In genomic region chr11:76577588-76578257, GRCm38 (mm10) we compare ENCODE assay signal across 9 mouse cellular contexts. TPM values are rescaled to one million over a fixed set of nuclear protein-coding genes. Genes with fewer than 3 reads are reported as not detected.
DNase-seq lines count a peak whose midpoint lies in the region.
"Had no signal": no experiment of that assay in that cellular context is flagged by ENCODE, and none has a peak within 500 bp of the region (broad histone marks: within the 10 kb centered on the region; RNA-seq: fewer than 3 reads in every experiment).

No protein-coding gene starts in this region.

- peaks cover 14% of the 10 kb centered on the region for H3K4me1 ChIP-seq in midbrain, embryonic 10.5 days
- H3K4me1 ChIP-seq: stomach, embryonic 15.5 days had no signal

- DNase-seq in WW6 (ENCODE audit: low read depth, low spot score) = peak; percentile 78
- peak; percentile 97 to 98 for DNase-seq in cerebellum, postnatal 10 days
- DNase-seq in frontal cortex, postnatal 25 days (ENCODE audit: low spot score in 2 of 2) = peak; percentile 92
- DNase-seq in induced T-regulatory cell, adult 2 months (ENCODE audit: low read depth) = peak; percentile 89
- DNase-seq in left cerebral cortex, adult 8-10 months (ENCODE audit: low spot score in 2 of 2) = peak; percentile 69 to 95
- DNase-seq in midbrain, embryonic 10.5 days (ENCODE audit: low spot score) = peak; percentile 88
- DNase-seq in right cerebral cortex, postnatal 25 days = peak; percentile 86
- DNase-seq in urinary bladder, postnatal 4 days (ENCODE audit: low spot score in 2 of 2) = peak; percentile 74 to 91

- H3K9me3 ChIP-seq in midbrain, embryonic 10.5 days (replicated peaks) = no peaks in the 10 kb centered on the region
- H3K9me3 ChIP-seq: stomach, embryonic 15.5 days had no signal

- peaks cover 15% of the 10 kb centered on the region for H3K27me3 ChIP-seq in midbrain, embryonic 10.5 days (ENCODE audit: low read depth, poor library complexity, severe bottlenecking)
- H3K27me3 ChIP-seq: stomach, embryonic 15.5 days had no signal

- no peak overlapping the region for H3K4me3 ChIP-seq in midbrain, embryonic 10.5 days
- H3K4me3 ChIP-seq: stomach, embryonic 15.5 days had no signal

- WGBS in midbrain, embryonic 10.5 days = 31% methylated on average over 12 of the region's 12 CpGs

- peak overlapping the region; percentile 33; the same call in 1 of the 2 replicates for H3K27ac ChIP-seq in midbrain, embryonic 10.5 days (replicated peaks)
- H3K27ac ChIP-seq: stomach, embryonic 15.5 days had no signal

- H3K36me3 ChIP-seq in midbrain, embryonic 10.5 days = no peaks in the 10 kb centered on the region
- H3K36me3 ChIP-seq: stomach, embryonic 15.5 days had no signal

RNA-seq across cellular contexts. Expression of gene Abr, which starts 44.4 kb away (rescaled TPM):
- 100 to 1,000 TPM; 382 to 408 (median 393) TPM for total RNA-seq in left cerebral cortex, adult 8-10 months (2022)
- 26.9 and 37.6 TPM in 2 replicates for polyA plus RNA-seq in midbrain, embryonic 10.5 days (2016; fragmentation: Nextera tagmentation; extraction: Ambion mirVana)
